Mouse (Mus musculus) MEL-GATA-1-ER (cell line): ENCODE data around the gene Olfr1040.
"Not testable (repeated sequence)": the region's sequence is repeated elsewhere in the genome, so short reads cannot be mapped to it uniquely, and the experiment has no call there.

ENCODE experiments used
- DNase-seq: peaks from one replicate; pipeline ENCODE4 v3.0.0-alpha.2; 2012; ENCODE audit warnings: low read depth; ENCODE audit errors: extremely low read depth

The Olfr1040 gene

GRCm38 (mm10) chr2:86146632-86147031 lies at the start of gene Olfr1040:
Gene Olfr1040 (minus strand): TSS chr2:86146732.
- DNase-seq = no peak

- no peak for DNase-seq
Observed at GRCm38 (mm10) chr2:86195863-86196262, 49.3 kb upstream of the Olfr1040 start.

DNA sequence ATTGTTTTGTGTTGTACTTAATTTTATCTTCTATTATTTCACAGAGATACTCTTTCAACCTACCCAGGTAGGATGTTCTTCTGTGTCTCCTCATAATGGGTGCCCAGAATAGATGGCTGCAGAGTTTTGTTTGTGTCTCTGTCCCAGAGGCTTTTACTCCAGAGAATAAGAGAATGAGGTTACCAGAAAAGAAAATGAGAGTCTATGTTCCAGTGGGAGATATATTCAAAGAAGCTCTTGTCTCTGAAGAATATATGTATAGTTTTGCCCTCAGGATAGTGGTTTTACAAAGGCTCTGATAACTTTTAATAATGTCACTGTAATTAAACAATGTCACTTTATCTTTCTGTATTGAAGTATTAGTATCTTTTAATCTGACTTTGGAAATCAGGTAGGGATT lies 39.1 kb upstream of the Olfr1040 start, which contains the start of gene Olfr52:
Gene Olfr52 (minus strand): TSS at position 101 of the 400 bp plus-strand sequence.
- DNase-seq = no peak

GRCm38 (mm10) chr2:86179950-86180349 lies 33.4 kb upstream of the Olfr1040 start:
- no peak for DNase-seq

GRCm38 (mm10) chr2:86177720-86178119 lies 31.2 kb upstream of the Olfr1040 start, which contains the start of gene Olfr1044:
Gene Olfr1044 (minus strand): TSS chr2:86177820.
- DNase-seq = no peak

GRCm38 (mm10) chr2:86175422-86175821 lies 28.9 kb upstream of the Olfr1040 start:
- not testable (repeated sequence) for DNase-seq

DNA sequence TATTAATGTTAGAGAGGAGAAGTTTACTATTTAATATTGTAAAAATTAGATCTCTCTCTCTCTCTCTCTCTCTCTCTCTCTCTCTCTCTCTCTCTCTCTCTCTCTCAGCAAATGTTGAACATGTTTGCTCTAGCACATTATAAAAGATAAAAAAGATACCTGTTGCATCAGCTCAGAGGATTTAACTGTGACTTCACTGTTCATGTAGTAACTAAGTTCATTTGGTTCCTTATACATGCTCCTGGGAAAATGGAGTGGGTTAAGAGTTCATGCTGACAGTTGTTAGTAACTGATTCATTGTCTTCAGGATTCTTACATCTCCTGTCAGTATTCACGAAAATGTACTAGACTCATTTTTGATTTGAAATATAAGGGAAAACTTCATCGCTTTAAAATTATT lies 20.9 kb upstream of the Olfr1040 start, which contains the start of gene Olfr1043:
Gene Olfr1043 (minus strand): TSS at position 101 of the 400 bp plus-strand sequence.
- no peak for DNase-seq

- DNase-seq = no peak
Observed at GRCm38 (mm10) chr2:86161738-86162137, 15.2 kb upstream of the Olfr1040 start, which contains the start of gene Olfr1042. Gene Olfr1042 (minus strand): TSS chr2:86161838.

- DNase-seq = no peak
Observed at GRCm38 (mm10) chr2:86135828-86136227, 10.7 kb downstream of the Olfr1040 start, which contains the start of gene Olfr1039. Gene Olfr1039 (minus strand): TSS chr2:86135928.
